8 mouse cellular contexts compared by ENCODE assay signal in genomic region chr19:14435681-14436376, GRCm38 (mm10).
DNase-seq lines count a peak whose midpoint lies in the region; ATAC-seq and TF ChIP-seq lines count a peak whose summit lies in the region.

No protein-coding gene starts in this region.

- intact Hi-C loops in heart, adult 2 months (cut with DNase I), result no loop called here
- intact Hi-C loops in left cerebral cortex, postnatal 25 days (cut with DNase I), result no loop called here

- peaks cover 3% of the 10 kb centered on the region; the same call in 1 of the 2 replicates for H3K27me3 ChIP-seq in heart, embryonic 15.5 days
- H3K27me3 ChIP-seq in heart, adult 2 months (ENCODE audit: control insufficient read depth, insufficient read depth, low read length), result no peaks in the 10 kb centered on the region
- no peaks in the 10 kb centered on the region for H3K27me3 ChIP-seq in kidney, embryonic 14.5 days (ENCODE audit: control insufficient read depth, insufficient read depth, low read length)

- peaks cover 9% of the 10 kb centered on the region for H3K4me1 ChIP-seq in heart, embryonic 15.5 days (replicated peaks)
- no peaks in the 10 kb centered on the region for H3K4me1 ChIP-seq in heart, adult 2 months (ENCODE audit: control insufficient read depth, insufficient read depth, low read length)
- H3K4me1 ChIP-seq in kidney, embryonic 14.5 days (ENCODE audit: control insufficient read depth, insufficient read depth, low read length), result no peaks in the 10 kb centered on the region

- H3K79me2 ChIP-seq in heart, adult 2 months (replicated peaks; ENCODE audit: control insufficient read depth, insufficient read depth, low read length), result no peaks in the 10 kb centered on the region

- ATAC-seq in heart, embryonic 15.5 days (replicated peaks; ENCODE audit: insufficient number of reproducible peaks, insufficient read depth, low FRiP score, low read depth), result no peak
- ATAC-seq in kidney, embryonic 14.5 days (ENCODE audit: low FRiP score, low TSS enrichment), result no peak

- peak overlapping the region; percentile 34 for H3K4me2 ChIP-seq in heart, embryonic 15.5 days
- H3K4me2 ChIP-seq in kidney, embryonic 14.5 days (replicated peaks; ENCODE audit: low read depth, low read length), result no peak overlapping the region

- H3K9ac ChIP-seq in heart, embryonic 15.5 days, result no peak overlapping the region
- no peak overlapping the region for H3K9ac ChIP-seq in heart, adult 2 months (ENCODE audit: low read depth, low read length)
- no peak overlapping the region for H3K9ac ChIP-seq in kidney, embryonic 14.5 days (ENCODE audit: low read depth, low read length)

- 25% methylated on average over 14 of the region's 14 CpGs for WGBS in heart, embryonic 15.5 days
- 38% methylated on average over 14 of the region's 14 CpGs for WGBS in heart, adult 2 months
- 35% methylated on average over 14 of the region's 14 CpGs for WGBS in kidney, embryonic 14.5 days

- no peak overlapping the region for H3K27ac ChIP-seq in heart, embryonic 15.5 days
- no peak overlapping the region for H3K27ac ChIP-seq in heart, adult 2 months
- H3K27ac ChIP-seq in kidney, embryonic 14.5 days (ENCODE audit: low read depth, low read length), result no peak overlapping the region

- no peak for DNase-seq in heart, adult 2 months
- DNase-seq in frontal cortex, postnatal 36 days (ENCODE audit: low spot score in 2 of 2), result peak; percentile 44 to 69
- peak; percentile 43 to 78 for DNase-seq in left cerebral cortex, postnatal 25 days (ENCODE audit: low spot score in 2 of 2)
- peak; percentile 83 to 89 for DNase-seq in right cerebral cortex, postnatal 10 days (ENCODE audit: low spot score in 2 of 2)
- no peak for DNase-seq in gastrocnemius, adult 8-10 months (ENCODE audit: low spot score in 2 of 2)
- no peak for DNase-seq in kidney, postnatal 14 days

- H3K9me3 ChIP-seq in heart, embryonic 15.5 days (replicated peaks), result no peaks in the 10 kb centered on the region
- no peaks in the 10 kb centered on the region for H3K9me3 ChIP-seq in kidney, embryonic 14.5 days (ENCODE audit: control insufficient read depth, low read length)

- H3K36me3 ChIP-seq in heart, embryonic 15.5 days, result no peaks in the 10 kb centered on the region
- no peaks in the 10 kb centered on the region for H3K36me3 ChIP-seq in heart, adult 2 months (ENCODE audit: control insufficient read depth, insufficient read depth, low read length)
- H3K36me3 ChIP-seq in kidney, embryonic 14.5 days (ENCODE audit: control insufficient read depth, insufficient read depth, low read length), result no peaks in the 10 kb centered on the region

- no peak for TF ChIP-seq POLR2A in heart, adult 2 months (IDR thresholded peaks at IDR 0.05; ENCODE audit: insufficient read depth, low read depth, low read length)

- no peak for TF ChIP-seq CTCF in heart, adult 2 months (IDR thresholded peaks at IDR 0.05)

- H3K4me3 ChIP-seq in heart, embryonic 15.5 days, result no peak overlapping the region
- no peak overlapping the region for H3K4me3 ChIP-seq in heart, adult 2 months
- H3K4me3 ChIP-seq in kidney, embryonic 14.5 days (ENCODE audit: low read length), result no peak overlapping the region

- TF ChIP-seq EP300 in heart, adult 2 months (IDR thresholded peaks at IDR 0.05; ENCODE audit: insufficient read depth, low read depth, low read length), result no peak

Comparison
In these comparisons a context has a peak if more than half of its experiments do, and no peak if none do; other contexts are left out.
1. DNase-seq: peak in frontal cortex, postnatal 36 days (2 of 2), left cerebral cortex, postnatal 25 days (2 of 2) and right cerebral cortex, postnatal 10 days (2 of 2); none in heart, adult 2 months (0 of 2), gastrocnemius, adult 8-10 months (0 of 2) and kidney, postnatal 14 days (single experiment).